Comparison of ENCODE assay signal across 34 mouse cellular contexts in the genomic region with DNA sequence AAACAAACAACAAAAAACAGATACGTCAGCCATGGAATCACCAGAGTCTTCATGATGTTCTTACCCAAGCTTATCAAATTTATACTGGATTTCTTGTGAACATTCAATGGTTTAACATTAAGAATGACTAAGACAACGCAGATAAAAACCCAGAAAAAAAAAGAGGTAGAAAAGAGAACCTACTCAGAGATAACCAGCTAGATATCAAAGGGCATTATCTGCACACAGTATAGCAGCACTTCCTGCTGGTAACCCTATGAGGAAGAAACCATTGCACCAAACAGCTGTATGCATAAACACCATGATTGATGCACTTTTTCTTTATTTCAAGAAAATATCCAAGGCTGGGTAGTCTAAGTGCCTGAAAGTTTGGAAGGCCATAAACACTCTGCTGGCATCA.
"Had no signal": no experiment of that assay in that cellular context is flagged by ENCODE, and none has a peak within 500 bp of the region (broad histone marks: within the 10 kb centered on the region; RNA-seq: fewer than 3 reads in every experiment).

No protein-coding gene starts in this region.

- H3K36me3 ChIP-seq: heart, embryonic 12.5 days; heart, embryonic 13.5 days; heart, embryonic 15.5 days; hindbrain, embryonic 10.5 days; hindbrain, embryonic 12.5 days; hindbrain, embryonic 13.5 days; hindbrain, embryonic 15.5 days; intestine, embryonic 15.5 days; kidney, embryonic 15.5 days had no signal

- H3K9ac ChIP-seq: heart, embryonic 12.5 days; heart, embryonic 13.5 days; heart, embryonic 15.5 days; hindbrain, embryonic 12.5 days; hindbrain, embryonic 13.5 days; hindbrain, embryonic 14.5 days; hindbrain, embryonic 15.5 days; intestine, embryonic 15.5 days; kidney, embryonic 15.5 days had no signal

- H3K4me3 ChIP-seq: heart, embryonic 12.5 days; heart, embryonic 13.5 days; heart, embryonic 15.5 days; hindbrain, embryonic 10.5 days; hindbrain, embryonic 12.5 days; hindbrain, embryonic 13.5 days; hindbrain, embryonic 15.5 days; intestine, embryonic 15.5 days; kidney, embryonic 15.5 days; layer of hippocampus, adult 2 months; left cerebral cortex, adult 2 months had no signal

- ATAC-seq: hindbrain, embryonic 16.5 days; hindbrain, postnatal 0 days; inflammation-experienced regulatory T-cells, adult 6 months; intestine, embryonic 15.5 days; intestine, embryonic 16.5 days; intestine, postnatal 0 days had no signal

- H3K4me1 ChIP-seq: heart, embryonic 12.5 days; heart, embryonic 13.5 days; heart, embryonic 15.5 days; hindbrain, embryonic 10.5 days; hindbrain, embryonic 12.5 days; hindbrain, embryonic 13.5 days; hindbrain, embryonic 15.5 days; intestine, embryonic 15.5 days; kidney, embryonic 15.5 days had no signal

- H3K27ac ChIP-seq: heart, embryonic 13.5 days; heart, embryonic 15.5 days; hindbrain, embryonic 10.5 days; hindbrain, embryonic 12.5 days; hindbrain, embryonic 13.5 days; hindbrain, embryonic 14.5 days; hindbrain, embryonic 15.5 days; hindbrain, postnatal 0 days; intestine, embryonic 15.5 days; kidney, embryonic 15.5 days; kidney, postnatal 0 days; layer of hippocampus, adult 2 months; left cerebral cortex, adult 2 months had no signal

- H3K27me3 ChIP-seq: heart, embryonic 12.5 days; heart, embryonic 13.5 days; heart, embryonic 15.5 days; hindbrain, embryonic 12.5 days; hindbrain, embryonic 13.5 days; hindbrain, embryonic 15.5 days; intestine, embryonic 15.5 days; kidney, embryonic 15.5 days had no signal

- H3K9me3 ChIP-seq: heart, embryonic 12.5 days; heart, embryonic 13.5 days; heart, embryonic 15.5 days; hindbrain, embryonic 10.5 days; hindbrain, embryonic 12.5 days; hindbrain, embryonic 13.5 days; hindbrain, embryonic 15.5 days; intestine, embryonic 15.5 days; kidney, embryonic 15.5 days had no signal

- DNase-seq: heart, postnatal 10 days; heart, postnatal 14 days; heart, postnatal 36 days; heart, postnatal 4 days; kidney, adult 11 months; kidney, adult 18-20 months; kidney, adult 2 months; kidney, adult 8-10 months; kidney, adult 9 months; kidney, postnatal 10 days; kidney, postnatal 14 days; kidney, postnatal 25 days; kidney, postnatal 36 days; kidney, postnatal 4 days; layer of hippocampus, adult 9-11 months; layer of hippocampus, postnatal 36 days had no signal
